Mouse (Mus musculus) right cerebral cortex, adult 2 months (tissue): Measurements from ENCODE around the gene Ppm1l.

Source experiments
- DNase-seq, 2 experiments: peaks; one replicate each; pipeline ENCODE4 v3.0.0; 2021 to 2022; ENCODE audit warnings: low spot score in 2 of 2

Ppm1l gene

DNA sequence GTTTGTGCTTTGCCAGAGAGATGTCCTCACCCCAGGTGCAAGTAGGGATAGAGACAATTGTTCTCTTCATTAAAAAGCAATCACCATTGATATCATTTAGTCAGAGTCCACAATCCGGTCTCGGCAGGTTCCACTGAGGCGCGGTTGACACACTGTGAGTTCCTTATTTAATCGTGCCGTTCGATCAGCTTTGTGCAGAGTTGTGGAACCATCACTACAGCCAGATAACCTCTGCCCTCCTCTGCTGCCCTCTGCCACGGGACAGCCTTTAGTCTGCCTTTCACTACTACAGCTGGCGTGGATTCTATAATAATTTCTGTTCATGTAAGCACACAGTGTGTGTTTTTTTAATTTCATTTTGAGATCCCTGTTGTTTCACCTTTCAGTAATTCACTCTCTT is 17.2 kb downstream of the Ppm1l start:
- no peak for DNase-seq

DNA sequence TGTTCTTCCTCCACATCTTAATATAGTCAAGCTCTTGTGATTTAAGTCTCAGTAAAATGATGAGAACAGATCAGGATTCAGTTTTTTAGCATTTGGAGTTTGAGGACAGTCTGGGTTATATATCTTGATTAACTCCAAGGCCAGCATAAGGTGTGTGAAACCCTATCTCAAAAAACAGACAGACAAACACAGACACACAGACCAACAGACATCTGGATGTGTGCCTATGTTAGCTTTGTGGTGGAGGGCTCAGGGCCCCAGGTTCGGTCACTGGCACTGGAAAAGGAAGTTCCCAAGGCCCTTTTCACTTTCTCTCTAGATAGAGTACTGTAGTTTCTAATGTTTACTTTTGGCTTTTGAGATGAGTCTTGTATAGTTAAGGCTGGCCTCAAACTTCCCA is 23.8 kb downstream of the Ppm1l start:
- no peak for DNase-seq

DNA sequence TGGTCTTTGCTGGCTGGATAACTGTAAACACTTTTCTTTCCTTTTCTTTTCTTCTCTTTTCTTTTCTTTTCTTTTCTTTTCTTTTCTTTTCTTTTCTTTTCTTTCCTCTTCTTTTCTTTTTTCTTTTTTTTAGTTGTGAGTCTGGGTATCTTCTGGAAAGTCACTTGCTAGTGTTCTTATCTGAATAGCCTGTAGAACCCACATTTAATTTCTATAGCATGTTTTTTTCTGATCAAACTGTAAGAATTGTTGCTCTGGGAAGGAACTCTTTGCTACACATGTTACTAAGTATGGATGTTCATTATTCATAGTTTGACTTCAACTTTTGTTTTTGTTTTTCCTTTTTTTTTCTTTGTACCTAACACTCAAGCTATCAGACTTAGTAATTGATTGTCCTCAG is 24.3 kb downstream of the Ppm1l start:
- no peak for DNase-seq

DNA sequence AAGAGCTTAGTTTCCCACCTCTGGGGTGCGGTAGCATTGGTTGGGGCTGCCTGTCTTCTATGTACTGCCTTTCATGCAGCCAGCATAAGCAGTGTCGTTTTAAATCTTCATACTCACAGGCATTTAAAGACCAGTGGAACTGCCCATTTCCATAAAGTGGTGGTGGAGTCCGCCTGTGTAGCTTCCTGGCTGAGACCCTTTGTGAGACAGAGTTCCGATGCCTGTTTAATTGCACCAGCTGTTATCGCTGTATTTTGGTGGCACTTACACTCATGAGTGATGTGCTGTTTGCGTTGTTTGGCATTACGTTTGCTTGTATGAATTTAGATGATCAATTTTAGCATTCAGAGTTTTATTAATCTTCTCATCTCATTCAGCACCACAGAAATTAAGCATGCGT is 24.9 kb downstream of the Ppm1l start:
- no peak for DNase-seq

DNA sequence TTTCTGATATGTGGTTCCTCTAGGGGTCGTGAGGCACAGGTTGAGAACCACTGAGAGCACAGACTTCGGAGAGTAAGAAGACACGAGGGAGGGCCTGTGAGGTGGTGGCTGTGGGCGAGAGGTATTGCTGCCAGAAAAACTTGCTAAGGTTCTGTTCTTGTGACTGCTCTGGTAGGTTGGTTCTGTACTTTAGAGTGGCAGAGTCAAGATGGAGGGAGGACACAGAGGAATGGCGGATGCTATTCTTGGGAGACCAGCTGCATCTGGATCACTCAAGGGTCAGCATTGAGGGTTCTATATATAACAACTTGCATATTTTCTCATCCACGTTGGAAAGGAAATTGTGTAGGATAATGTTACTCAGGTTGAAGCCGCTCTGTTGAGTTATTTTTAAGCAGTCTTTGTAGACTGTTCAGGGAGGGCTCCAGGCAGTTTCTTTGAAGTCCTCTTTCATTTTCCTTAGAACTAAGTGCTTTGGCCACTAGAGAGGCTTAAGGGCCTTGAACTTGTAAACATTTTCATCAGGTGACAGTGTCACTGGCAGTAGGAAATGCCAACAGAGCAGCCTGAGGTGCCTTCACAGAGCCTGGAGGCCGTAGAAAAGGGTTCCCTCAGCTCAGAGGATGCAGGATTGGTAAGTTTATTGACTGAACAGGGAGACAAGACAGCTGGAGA is 25.7 kb downstream of the Ppm1l start:
- peak in 1 of 2 experiments; percentile 32 for DNase-seq

DNA sequence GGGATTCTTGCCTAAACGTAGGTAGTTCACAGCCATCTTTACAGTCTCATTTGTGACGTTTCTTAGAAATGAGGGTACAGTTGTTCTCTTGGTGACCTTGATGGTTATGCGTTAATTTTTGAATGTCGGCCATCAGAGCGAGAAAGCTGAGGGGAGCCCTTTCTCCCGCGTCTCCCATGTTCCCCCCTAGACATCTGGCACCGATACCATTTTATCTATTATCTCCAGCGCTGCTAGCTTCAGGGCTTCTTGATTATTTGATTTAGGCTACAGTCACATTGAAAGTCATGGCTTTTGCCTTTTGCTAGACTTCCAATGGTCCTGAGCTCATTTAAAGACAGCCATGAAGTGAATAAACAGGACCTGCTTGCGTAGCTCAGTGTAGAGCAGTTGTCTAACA is 26.5 kb downstream of the Ppm1l start:
- DNase-seq: no peak

DNA sequence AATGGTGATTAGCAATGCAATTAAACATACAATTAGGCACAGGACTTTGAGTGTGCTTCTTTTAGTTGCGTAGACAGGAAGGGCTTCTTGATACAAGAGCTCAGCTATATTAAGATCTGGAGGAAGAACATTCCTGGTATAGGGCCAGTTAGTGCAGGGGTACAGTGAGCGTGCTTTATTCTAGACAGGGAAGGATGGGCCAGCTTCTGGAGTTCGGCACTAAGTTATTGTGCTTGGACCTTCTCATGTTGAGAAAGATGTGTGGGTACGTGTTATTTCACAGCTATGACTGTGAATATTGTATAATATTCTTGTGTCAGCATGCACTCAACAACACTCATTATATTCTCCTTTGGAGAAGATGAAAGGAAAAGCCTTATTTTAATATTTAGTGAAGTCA is 29.9 kb downstream of the Ppm1l start:
- DNase-seq: no peak

DNA sequence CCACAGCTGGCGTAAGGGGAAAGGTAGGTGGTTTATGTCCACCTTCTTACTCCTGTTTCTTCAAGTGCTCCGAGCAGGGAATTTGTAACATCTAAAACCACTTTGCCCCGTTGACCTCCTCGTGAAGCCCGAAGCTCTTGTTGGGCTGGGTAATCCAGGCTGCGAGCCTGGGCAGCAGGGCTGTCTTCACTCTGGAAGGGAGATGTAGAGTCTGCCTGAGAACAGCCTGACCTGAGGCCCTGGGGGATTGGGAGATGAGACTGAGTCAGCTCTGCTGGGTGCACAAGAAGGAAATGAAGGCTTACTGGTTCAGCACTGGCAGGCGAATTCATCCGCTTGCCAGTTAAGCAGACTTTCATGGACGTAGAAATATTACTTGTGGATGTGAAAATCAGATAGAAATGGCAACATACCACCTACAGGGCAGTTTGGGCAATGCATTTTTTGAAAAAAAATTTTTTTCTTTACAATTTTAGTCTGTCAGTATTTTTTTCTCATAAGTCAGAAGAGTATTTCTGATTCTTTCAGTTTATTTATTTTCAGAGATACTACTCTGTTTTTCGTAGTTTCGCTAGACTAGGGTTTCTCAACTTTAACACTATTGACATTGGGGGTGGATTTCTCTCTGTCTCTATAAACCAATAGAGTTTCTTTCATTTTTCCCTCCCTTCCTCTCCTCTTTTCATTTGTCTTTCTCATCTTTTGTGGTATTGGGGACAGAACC is 31.7 kb downstream of the Ppm1l start:
- no peak for DNase-seq

DNA sequence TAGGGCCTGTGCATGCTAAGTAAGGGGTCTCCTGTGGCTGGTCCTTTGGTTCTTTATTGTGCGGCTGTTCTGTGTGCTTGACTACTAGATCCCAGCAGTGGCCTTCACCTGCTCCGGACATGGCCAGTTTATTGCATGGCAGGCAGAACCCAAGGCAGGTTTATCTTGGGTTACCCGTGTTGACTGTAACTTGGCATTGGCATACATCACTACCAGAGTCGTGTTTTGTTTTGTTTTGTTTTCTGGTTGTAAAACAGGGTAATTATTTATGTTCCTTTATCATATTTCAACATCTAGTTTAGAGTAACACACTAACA is 32.2 kb downstream of the Ppm1l start:
- DNase-seq: no peak

DNA sequence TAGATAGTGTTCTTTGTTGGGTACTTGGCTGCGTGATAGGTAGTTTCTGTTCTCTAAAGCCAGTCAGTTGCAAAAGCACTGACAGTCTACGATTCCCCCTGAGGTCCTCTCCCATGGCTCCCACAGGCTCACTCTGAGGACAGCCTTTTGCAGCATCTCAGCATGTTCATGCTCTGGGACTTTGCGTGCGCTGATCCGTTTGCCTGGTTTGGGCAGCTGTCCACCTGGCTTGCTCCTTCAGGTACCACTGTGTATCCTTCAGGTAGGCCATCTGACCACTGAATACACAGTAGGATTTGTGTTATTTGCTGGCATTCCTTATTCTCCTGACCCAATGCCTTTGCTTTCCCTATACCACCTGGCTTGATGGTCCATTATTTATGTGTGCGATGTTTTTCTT is 33.3 kb downstream of the Ppm1l start:
- no peak for DNase-seq

DNA sequence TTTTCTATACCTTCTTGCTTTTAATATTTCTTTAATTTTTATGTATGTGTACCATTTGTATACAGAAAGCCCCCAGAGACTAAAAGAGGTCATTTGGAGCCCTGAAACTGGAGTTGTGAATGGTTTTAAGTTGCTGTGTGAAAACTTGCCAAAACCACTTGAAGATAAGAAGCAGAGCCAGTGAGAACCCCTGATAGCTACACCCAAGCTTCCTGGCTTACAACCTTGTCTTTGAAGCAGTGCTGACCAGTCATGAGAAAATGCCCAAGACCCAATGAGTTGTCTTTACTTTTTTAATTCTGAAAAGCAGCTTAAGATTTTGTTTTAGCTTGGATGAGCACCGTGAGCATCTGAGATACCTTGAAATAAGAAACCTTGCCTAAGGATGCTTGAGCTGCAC is 35.5 kb downstream of the Ppm1l start:
- no peak for DNase-seq

DNA sequence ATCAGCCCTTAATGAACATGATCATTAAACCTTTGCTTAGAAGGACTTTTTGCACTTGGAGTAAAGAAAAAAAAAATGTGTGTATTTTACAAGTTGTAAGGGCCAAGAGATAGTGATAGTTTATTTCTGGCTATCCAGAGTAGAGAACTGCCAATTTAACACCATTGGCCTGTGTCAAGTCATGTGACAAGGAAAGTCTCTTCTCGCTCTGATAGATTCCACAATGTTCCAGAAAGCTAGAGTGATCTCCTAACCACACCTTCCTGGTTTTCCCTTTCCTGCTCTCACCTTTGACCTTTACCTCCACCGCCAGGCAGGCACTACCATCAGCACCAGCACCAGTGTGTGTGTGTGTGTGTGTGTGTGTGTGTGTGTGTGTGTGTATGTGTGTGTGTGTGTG is 38.0 kb downstream of the Ppm1l start:
- DNase-seq: no peak

DNA sequence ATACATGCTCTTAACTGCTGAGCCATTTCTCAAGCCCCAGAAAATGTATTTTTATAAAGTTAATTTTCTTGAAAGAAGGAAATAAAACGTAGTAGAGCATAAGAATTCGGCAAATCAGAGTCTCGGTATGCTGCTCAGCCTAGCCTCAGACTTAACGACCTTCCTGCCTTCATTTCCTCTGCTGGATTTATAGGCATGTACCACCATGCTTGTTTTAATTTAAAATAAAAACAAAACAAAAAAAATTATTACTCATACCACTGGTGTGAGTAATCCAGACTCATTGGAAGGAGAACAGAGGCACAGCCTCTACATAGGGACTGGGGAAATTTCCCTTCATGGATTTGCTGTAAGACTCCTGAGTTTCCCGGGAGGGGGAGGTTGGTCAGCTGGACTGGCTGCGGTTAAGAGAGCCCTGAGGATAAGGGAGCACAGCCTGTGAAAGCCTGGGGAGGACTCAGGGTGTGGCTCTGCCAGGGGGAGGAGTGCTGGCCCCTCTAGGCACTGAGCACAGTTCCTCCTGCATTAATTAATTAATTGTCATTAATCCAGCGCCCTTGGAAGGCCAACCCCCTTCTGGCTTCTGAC is 39.5 kb downstream of the Ppm1l start:
- DNase-seq: no peak

DNA sequence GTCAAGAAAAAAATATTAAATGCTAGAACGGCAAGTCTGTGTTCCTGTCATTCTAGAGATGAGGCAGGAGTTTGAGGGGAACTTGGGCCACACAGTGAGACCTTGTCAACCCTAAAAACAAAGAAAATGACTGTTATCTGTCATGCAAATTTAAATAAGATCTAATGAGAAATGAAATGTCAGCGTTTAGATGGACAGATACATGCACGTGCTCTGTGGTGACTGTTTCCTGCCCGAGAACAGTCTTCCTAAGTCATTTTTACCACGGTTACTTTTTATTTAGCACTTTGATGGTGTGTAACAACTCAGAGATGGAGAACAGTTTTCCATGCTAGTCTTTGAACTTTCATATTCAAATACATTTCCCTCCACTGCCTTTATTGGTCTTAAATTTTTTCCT is 40.1 kb downstream of the Ppm1l start:
- DNase-seq: no peak

DNA sequence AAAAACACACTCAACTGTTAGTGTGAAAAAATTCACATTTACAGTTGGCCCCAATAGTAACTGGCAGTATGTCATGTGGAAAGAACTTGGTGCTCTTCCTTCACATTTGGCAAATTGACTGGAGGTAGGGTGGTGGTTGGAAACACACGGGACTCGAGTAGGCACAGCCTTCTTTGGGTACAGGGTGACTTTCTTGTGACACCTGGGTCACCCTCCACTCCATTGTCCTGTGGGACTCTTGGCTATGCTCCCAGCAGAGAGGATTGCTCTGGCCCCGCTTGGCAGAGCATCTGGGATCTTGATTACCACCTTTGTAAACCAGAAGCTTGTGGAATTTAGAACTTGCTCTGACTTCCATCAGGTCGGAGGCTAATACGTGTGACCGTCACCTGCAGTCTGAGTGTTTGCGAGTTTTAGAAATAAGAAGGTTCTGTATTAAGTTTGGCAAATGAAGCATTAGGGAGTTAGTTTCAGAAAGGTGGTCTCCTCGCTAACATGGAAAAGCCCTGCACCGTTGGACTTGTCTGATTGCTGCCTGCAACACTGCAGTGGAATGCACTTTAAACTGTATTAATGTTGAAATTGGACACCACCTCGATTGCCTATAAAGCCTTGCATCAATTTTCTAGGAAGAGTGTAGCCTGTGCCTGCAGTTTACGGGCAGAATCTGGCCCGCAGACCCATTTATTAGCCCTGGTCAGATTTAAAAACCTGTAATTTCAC is 41.4 kb downstream of the Ppm1l start:
- DNase-seq: no peak

DNA sequence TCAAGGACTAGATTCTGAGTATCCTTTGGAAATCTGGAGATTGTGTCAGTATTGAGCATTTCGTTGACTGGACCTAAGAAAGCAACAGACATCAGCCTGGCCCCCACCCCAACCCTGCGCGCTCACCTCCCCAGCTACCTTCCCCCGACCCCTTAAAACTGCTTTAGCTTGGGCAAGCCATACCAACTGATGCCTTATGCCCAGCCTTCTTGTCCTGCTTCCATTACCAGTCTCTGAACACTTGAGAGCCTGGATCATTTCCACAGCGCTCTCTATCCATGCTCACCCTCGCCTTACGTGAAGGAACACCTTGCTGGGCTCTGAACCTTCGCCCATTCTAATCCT is 41.9 kb downstream of the Ppm1l start:
- no peak for DNase-seq

DNA sequence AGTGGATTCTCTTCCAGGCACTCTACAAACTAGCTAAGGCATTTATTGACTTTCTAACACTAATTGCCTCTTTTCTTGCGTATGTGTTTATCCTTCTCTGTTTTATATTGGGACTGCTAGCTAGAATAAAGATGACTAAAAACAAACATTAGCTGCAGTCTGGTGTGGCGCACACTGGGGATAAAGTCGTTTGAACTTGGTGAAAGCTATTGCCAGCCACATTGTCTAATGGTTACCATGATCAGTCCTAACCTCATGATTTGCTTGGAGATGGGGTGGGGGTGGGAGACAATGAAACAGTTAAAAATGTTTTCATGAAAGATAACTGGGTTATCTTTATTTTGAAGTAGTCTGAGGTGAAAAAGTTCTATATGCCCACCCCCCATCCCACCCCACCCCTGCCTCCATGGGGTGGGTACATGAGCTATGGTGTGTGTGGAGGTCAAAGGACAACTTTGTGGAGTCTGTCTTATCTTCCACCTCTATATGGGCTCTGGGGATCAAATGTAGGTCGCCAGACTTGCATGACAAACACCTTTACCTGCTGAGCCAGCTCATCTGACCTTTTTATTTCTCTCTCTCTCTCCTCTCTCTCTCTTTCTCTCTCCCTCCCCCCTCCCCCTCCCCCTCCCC is 43.7 kb downstream of the Ppm1l start:
- DNase-seq: no peak

DNA sequence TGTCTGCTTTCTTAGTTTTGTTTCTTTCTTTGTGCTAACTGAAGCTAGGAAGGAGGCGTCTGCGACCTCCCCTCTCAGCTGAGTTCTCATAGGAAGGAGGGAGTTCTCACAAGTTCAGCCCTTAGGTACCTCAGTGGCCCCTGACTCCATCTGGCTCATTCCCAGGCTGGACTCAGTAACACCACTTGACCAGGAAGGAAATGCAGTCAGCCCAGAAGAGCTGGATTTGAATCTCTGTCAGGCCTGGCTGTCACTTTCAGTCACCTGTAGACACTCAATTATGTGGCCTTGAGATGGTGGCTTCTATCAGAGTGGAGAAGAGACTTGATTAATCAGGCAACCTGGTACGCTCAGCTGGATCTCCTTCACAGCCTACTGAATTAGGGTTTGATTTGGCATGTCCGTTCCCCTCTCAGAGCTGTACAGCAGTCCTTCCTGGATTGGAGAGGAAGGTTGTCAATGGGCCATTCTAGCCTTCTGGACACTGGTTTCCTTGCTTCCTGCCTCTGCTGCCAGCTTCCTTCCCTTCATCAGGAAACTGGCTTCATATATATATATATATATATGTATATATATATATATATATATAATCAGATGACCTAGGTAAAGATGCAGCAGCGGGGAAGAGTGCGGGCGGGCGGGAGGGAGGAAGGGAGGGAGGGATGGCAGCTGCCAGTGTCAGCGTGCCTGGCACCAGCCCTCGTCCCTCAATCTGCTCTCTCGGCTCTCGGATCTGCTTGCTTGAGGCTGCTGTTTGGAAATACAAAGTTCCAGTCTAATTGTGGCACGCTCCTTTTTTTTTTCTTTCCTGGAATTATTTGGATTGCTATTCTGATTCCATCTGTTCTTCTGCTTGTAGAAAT is 45.1 kb downstream of the Ppm1l start:
- DNase-seq: peak in 1 of 2 experiments; percentile 20

DNA sequence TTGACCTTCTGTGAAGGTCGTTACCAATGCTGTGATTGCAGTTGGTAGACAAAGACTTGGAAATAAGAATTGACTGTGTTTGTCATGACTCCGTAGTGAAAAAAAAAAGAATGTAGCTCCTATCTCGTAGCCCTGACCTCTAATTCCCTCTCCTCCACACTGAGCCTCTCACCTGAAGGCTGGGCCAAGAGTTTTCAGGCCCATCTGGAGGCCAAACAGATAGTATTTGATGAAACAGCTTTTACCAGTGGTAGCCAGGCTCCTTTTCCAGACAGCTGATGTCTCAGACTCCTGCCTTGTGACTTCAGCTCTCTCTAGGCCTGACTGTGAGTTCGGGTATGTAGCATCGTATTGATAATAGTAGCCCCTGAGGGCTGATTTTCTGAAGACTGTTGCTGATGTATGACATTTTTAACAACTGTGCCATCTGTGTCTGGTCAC is 45.7 kb downstream of the Ppm1l start:
- no peak for DNase-seq

DNA sequence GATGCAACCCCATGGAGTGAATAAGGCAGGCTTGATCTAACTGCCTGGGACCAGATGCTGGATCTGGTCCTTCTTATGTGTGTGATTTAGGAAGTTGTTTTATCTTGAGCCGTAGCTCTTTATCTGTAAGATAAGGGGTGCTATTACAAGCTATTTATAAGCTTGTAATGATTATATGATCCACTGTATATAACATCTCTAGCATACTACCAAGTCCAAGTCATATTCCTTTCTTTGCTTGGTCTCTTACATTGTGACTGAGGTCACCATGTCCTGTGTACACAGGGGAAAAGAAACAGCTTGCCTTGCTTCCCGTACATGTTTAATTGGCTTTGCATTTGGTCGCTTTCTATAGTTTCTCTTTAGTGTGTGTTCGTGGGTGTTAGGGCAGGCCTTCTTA is 46.2 kb downstream of the Ppm1l start:
- no peak for DNase-seq

DNA sequence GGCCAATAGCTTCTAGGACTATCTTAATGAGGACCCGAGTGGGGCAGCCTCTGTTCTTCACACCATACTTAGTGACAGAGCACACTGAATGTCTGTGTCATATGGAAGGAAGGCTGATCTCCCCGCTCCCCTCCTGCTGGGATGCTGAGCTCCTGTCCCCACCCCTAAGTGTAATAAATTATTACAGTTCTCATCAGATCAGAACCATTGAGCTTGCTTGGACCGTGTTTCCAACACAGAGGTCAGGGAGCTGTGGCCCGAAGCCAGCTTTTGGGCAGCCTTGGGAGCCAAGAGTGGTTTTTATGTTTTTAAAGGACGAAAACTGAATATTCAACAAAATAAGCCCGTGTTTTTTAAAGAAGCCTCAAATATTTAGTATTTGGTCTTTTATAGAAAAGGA is 47.5 kb downstream of the Ppm1l start:
- DNase-seq: no peak
